Mouse (Mus musculus) urinary bladder, postnatal 14 days (tissue): ENCODE results near the gene Jund.
A peak's percentile ranks its signal among the peaks of the same experiment; 100 is the strongest.

Experiments used
- DNase-seq: peaks from one replicate; pipeline ENCODE4 v3.0.0; 2021; ENCODE audit warnings: low spot score

The Jund gene

GRCm38 (mm10) chr8:70699834-70700554 is 1.2 kb downstream of the Jund start:
- DNase-seq: peak; percentile 79

DNA sequence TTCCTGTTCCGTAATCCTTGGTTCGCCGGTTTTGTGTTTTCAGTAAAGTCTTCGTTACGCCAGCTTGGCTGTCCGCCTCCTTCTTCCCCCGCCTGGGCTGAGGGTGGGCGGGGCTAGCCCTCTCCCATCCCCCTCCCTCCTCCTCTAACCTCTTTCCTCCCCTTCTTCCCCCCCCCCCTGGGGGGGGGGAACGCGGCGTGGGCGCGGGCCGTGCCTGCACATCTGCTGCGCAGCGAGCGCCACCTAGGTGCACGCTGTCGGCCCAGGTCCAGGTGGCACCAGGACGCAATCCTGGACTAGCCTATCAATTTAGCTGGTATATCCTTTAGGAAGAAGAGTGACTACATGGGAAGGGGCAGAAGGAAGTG is 1.8 kb downstream of the Jund start:
- peak; percentile 93 for DNase-seq

DNA sequence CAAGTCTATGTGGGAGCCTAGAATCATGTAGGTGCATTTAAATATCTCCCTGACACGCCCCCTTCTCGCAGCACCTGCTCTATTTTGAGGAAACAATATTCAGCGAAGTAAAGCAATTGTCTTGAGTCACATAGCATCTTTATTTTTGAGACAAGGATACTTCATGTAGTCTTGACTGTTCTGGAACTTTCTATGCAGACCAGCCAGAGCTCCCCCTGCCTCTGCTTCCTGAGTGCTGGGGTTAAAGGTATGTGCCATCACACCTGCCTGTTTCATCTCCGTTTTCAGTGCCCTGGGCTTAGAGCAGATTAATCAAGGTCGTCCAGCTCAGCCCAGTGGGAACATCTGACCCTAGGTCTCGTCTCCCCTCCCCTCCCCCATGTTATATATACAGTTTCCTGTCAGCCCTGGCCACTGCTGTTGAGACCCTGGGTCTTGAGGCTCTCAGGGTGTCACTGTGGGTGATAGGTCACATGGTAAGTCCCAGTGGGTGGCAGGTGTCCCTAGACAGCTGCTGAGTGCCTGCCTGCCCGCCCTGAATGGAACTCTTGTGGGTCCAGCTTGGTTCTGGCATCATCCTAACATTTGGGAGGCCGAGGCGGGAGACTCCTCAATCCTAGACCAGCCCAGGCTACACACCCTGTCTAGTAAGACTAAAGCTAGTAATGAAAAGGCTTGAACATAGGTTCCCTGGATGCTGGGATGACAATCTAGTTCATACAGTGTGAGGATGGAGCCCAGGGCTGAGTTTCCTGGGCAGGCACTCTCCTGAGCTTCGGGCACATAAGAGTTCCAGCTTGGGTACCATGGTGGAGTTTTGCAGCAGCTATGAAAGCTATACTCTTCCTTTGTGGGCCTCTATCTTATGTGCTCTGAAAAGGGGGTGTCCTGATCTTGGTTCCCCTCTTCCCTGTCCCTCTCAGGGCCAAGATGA is 2.6 kb downstream of the Jund start:
- DNase-seq: no peak

- no peak for DNase-seq
Observed at GRCm38 (mm10) chr8:70701982-70702841, 3.5 kb downstream of the Jund start.

- peak; percentile 81 for DNase-seq
Observed at GRCm38 (mm10) chr8:70702842-70703182, 4.1 kb downstream of the Jund start.

- no peak for DNase-seq
Observed at GRCm38 (mm10) chr8:70703287-70703686, 4.5 kb downstream of the Jund start, which contains the start of gene Iqcn. Gene Iqcn, plus strand, starts transcription at chr8:70703457.

GRCm38 (mm10) chr8:70708281-70708680 is 9.5 kb downstream of the Jund start:
- no peak for DNase-seq

DNA sequence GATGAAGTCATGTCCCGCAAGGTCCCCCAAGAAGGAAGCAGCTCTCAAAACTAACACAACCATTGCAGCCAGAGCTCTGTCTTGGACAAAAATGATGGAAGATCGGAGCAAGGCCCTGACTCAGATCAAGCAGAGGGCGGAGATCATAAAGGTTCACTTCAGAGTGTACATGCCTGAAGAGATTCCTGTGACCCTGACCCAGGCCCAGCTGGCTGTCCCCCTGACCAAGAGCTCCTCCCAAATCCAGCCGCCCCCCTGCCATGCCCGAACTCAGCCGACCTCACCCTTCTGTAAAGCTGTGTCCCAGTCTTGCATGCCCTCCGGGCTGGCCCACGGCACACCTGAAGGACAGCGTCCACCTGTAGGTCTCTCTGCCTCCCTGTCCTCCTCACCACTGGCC is 11.0 kb downstream of the Jund start:
- DNase-seq: no peak

GRCm38 (mm10) chr8:70710296-70710695 is 11.5 kb downstream of the Jund start:
- DNase-seq: no peak

GRCm38 (mm10) chr8:70711041-70711440 is 12.3 kb downstream of the Jund start:
- no peak for DNase-seq

DNA sequence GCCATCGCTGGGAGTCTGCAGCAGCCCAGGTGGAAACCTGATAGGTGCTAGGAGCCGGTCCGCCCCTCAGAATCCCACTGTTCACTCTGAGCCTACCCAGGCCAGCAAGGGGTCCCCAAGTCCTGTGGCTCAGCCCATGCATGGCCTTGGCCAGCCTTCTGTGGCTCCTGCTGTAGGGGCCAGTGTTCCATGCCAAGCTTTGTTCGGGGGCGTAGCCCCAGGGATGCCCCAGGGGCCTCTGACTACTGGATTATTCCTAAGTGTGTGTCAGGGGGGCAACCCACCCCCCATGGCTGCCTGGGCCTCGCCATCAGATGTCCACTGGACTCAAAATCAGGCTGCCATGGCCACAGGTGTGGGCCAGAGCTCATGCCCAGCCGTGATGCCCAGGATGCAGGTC is 15.2 kb downstream of the Jund start:
- no peak for DNase-seq

DNA sequence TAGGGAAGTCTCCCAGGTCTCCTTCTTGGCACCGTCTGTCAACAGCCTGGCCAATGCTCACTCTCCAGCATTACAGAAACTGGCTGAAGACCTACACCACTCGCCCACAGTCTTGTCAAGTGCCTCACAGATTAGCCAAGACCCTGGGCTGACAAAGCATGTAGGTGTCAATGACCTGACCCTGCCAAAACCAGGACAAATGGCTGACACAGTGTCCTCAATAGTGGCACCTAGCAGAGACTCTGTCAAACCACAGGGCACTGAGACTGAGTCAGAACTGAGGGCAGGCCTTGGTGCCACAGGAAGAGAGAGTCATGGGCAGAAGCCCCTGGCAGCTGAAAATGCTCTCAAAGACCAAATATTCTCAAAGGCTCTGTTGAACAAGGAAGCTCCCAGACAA is 16.3 kb downstream of the Jund start:
- DNase-seq: no peak

DNA sequence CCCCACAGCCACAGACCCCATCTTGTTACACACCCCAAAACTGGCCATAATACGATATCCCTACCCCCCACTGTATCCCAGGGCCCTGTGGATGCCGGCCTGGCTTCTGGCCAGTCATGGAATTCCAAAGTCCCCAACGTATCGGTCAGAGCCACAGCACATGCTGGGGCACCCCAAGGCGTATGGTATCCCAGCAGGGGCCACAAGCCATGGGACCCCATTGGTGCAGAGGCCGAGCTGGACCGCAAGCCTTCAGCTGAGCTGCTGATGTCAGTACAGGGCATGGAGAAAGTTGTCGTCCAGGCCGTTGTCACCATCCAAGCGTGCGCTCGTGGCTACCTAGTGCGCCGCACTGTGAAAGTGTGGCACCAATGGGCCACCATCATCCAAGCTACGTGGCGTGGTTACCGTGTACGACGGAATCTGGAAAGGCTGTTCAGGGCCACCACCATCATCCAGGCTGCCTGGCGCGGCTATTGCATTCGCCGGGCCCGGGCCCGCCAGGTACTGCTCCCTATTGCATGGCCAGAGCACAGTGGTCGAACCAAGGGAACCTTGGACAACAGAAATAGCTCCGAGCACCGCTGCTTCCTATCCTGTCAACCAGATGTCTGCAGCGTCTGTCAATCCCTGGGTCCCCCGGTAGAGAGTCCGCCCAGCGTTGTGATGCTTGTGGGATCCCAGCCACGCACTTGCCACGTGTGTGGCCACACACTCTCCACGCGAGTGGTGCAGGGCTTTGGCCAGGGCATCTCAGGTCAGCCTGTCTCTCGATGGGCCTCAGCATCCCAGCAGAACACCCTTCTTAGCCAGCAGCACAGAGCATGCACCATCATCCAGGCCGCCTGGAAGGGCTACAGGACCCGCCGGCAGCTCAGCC is 18.0 kb downstream of the Jund start:
- DNase-seq: no peak

GRCm38 (mm10) chr8:70718297-70718696 is 19.5 kb downstream of the Jund start, which contains the start of gene Gm3336:
Gene Gm3336, plus strand, starts transcription at chr8:70718543.
- DNase-seq: peak; percentile 57

- DNase-seq: no peak
Observed at GRCm38 (mm10) chr8:70719796-70720270, 21.1 kb downstream of the Jund start.

GRCm38 (mm10) chr8:70720739-70721138 is 22.0 kb downstream of the Jund start:
- DNase-seq: peak; percentile 78

DNA sequence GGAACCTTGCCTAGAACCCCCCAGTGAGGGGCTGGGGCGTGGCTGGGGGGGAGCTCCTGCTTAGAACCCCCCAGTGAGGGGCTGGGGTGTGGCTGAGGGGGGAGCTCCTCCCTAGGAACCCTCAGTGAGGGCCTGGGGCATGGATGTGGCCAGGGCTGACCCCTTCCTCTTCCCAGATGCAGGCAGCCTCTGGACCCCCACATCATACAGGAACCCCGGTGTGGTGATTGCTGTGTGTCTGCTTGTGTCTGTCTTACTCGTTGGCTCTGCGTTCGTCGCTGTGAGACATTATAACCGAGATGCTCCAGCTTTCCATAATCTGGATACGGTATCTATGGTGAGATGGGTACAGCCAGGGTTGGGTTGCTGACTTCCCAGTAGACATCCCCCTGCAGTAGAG is 22.9 kb downstream of the Jund start:
- DNase-seq: no peak

DNA sequence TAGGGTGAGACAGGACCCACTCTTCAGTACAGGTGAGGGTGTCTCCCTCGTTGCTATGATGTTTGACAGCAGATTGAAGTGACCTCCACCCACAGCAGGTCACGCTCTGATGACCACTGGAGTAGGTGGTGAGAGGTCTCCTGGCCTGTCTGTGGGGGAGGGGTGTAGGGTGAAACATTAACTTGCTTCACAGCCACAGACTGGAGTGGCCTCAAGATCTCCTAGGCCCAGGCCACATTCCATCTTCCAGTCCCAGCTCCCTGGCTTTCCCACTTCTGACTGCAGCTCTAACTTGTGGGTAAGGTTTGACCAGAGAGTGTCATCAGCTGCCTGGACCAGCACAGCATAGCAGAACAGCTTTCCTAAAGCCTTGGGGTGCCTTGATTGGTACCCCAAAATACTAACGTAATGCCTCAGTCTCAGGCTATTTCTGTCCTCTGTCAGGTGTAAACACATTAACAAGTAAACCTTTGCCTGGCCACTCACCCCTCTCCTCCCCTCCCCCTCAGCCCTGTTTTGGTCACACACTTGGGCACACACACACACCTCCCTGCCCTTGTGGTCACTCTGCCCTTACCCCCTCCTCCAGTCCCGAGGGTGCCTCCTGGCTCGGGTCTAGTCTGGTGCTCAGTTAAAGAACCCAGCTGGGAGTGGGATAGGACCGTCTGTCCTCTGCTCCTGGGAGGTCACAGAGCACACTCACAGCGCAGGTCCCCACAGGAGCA is 24.9 kb downstream of the Jund start, which contains the start of gene Pde4c:
Gene Pde4c (plus strand): TSS at position 235 of the 725 bp plus-strand sequence.
- DNase-seq: no peak

DNA sequence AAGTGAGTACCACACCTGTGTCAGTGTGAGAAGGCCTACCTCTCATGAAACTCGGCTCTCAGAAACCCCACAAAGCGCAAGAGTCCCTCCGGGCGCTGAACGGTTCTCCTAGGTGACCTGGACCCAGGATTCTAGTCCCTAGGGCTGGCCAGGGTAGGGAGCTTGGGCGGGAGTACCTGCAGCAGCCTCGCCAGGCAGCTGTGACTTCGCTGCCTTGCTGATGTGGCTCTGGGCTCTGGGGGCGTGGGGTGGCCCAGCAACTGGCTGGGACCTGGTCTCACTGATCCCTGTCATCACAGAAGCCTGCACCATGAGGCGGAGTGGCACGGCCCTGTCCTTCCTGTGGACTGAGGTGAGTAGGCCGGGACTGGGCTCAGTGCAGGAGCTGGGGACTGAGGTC is 25.5 kb downstream of the Jund start:
- DNase-seq: no peak

GRCm38 (mm10) chr8:70725792-70726447 is 27.2 kb downstream of the Jund start:
- peak; percentile 41 for DNase-seq
